Mouse (Mus musculus): Measurements from ENCODE around the gene Tmem211.

Tmem211 gene

DNA sequence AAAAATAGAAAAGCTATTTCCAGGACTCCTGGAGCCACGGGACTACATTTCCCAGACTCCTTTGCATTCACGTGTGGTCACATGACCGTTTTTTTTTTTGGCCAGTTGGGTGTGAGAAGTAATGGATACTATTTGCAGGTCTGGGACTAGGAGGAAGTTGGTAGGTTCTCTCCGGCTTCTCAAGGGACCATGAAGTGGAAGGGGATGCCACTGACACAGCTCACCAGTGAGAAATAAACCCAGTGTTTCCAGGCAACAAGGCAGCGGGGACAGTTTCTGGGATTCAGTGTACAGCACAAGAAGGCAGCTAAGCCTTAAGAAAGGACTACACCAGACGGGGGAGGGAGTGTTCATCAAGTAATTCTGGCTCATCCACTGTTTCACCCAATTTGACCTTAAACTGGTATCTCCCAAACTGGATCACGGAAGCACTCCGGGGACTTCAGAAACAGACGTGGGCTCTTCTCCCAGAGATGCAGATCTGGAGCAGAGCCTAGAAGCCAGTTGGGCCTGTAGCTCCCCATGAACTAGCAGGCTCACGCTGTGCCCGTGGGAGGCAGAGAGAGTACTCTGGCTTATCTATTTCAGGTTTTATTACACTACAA is 44.6 kb downstream of the Tmem211 start:
- peak; percentile 83 for DNase-seq (ENCODE audit: low spot score)

- no peak for DNase-seq (ENCODE audit: low spot score)
Measured at GRCm38 (mm10) chr5:113275839-113276238, 49.1 kb downstream of the Tmem211 start.

DNA sequence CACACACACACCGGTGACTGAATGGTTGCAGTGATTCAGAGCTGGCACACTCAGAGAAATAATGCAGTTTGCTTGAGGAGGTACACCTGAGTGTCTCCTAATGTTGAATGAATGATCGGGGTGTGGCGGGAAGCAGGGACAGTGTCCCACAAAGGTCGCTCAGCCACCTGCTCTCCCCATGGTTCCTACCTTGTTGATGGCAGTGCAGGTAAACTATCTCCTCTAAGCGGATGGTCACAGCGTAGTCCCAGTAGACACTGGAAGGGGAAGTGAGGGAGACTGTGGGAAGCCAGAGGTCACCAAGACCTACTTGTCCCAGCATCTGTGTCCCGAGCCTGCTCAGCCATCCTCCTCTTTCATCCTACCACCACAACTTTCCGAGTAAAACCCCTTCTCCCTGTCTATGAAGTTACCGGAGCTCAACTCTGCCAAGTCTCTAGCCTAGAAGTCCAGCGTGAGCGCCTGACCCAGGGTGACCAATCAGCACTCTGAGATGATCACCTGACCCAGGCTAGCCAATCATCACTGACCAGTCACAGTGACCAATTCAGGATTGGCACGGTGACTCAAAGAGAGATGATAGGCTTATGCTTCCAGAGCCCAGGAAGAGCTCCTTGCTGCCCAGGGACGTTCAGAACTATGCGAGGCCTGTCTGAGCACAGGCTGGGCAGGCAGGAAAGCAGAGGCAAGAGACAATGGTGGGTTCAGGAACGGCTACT is 53.6 kb downstream of the Tmem211 start:
- no peak for DNase-seq (ENCODE audit: low spot score)

DNA sequence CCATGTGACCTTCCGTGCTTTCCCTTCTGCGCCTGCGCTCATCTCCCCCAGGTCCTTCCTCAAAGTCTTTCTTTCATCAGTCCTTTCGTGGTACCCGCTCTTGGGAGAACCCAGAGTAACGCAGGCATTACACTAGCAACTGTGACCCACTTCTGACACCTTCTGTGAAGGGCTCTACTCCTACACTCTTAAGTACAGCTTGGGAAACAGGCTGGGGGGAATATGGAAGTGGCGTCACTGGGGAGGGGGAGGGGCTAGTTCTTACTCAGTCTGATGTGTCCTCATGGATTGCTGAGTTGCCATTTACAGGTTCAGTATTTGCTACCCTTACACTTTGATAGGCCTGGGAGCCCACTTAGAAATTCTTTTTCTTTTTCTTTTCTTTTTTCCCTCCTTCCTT is 54.8 kb downstream of the Tmem211 start:
- DNase-seq (ENCODE audit: low spot score), result no peak

DNA sequence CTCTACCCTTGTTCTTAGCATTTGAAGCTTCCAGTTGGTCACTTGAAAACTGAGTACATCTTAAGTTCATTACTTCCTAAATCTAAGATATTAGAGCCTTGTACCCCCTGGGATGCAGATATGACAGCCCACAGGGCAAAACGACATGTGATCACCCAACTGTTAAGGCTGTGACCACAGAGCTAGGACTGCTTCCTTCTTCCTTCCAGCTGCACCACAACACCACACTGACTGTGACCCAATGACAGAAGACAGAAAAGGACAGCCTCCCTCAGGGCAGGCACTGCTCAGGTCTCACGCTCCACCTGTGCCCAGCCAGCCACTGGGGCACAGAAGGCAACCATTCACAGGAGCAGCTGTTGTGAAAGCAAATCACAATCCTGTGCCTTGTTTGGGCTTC is 57.0 kb downstream of the Tmem211 start:
- no peak for DNase-seq (ENCODE audit: low spot score)

GRCm38 (mm10) chr5:113285541-113285940 is 58.8 kb downstream of the Tmem211 start:
- DNase-seq (ENCODE audit: low spot score), result no peak

GRCm38 (mm10) chr5:113286048-113286447 is 59.3 kb downstream of the Tmem211 start:
- DNase-seq (ENCODE audit: low spot score), result no peak

DNA sequence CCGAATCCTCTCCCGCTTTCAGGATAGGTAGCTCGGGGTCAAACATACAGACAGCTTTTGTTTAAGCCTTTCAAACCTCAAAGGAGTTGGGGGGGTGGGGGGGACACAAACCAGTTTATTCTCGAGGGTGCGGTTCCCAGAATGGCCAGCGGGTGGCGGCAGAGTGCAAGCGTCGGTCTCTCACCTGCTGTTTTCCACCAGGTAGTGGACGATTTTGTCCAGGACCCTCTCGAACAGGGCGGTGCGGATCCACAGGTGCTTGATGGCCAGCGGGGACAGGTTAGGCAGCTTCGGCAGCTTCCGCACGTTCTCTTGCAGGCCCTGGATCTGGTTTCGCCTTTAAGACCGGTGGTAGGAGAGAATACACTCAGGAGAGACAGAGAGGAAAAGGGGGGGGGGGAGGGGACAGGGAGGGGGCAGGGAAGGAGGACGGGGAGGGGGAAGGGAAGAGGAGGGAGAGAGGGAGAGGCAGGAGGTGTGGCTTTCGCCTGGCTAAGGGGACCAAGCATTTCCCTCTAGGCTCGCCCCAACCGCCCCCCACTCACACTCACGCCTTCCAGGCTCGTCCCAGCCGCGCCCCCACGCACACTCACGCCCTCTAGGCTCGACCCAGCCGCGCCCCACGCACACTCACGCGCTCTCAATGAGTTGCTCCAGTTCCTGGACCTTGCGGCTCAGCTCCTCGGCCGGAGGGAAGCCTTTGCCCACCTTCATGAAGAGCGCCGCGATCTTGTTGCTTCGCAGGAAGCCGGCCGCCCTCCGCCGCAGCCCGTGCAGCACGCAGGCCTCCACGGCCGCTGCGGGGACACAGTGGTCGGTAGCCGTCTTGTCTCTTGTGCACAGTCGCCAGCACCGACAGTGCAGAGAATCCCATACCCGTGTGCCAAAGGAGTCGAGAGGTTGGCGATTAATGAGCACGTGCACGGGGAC is 60.1 kb downstream of the Tmem211 start:
- DNase-seq (ENCODE audit: low spot score), result peak; percentile 56

GRCm38 (mm10) chr5:113287762-113288161 is 61.1 kb downstream of the Tmem211 start:
- DNase-seq (ENCODE audit: low spot score), result no peak

DNA sequence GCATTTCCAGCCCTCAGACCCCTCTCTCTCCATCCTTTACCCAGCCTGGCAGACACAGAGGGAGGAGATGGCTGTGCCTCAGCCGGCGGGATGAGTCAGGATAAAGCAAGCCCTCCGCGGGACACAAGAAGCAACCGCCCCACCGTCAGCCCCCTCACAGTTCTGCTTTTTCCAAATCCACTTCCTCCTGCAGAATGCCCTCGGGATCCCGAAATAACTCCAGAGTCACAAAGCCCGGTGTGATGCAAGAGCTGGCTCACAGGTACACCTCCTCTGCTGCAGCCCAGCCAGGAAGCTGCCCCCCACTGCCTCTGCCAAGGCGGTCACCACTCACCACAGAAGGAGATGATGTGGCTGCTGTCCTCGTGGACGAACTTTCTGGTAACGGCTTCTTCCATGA is 61.8 kb downstream of the Tmem211 start:
- no peak for DNase-seq (ENCODE audit: low spot score)

Measured in testis, postnatal 14 days (tissue).